Mouse (Mus musculus) spleen, adult 2 months (tissue): ENCODE measurements around the gene Angptl1.

ENCODE experiments used
- CTCF ChIP-seq: fragments of 200-500 bp; IDR thresholded peaks from 2 replicates; pipeline ENCODE4 v1.5.1; 2011; ENCODE audit warnings: mild to moderate bottlenecking, inconsistent platforms; ENCODE audit not compliant: insufficient read depth, insufficient read length, insufficient replicate concordance; ENCODE audit errors: extremely low read depth
- POLR2A ChIP-seq: fragments of 200-500 bp; IDR thresholded peaks from 2 replicates; pipeline ENCODE4 v1.6.1; 2011; ENCODE audit warnings: low read depth, low read length, inconsistent platforms

- TF ChIP-seq POLR2A (no peak), CTCF (no peak)
These were observed 14.5 kb downstream of the Angptl1 start for GRCm38 (mm10) chr1:156852872-156853271.
